Mouse (Mus musculus) embryonic facial prominence, embryonic 14.5 days (tissue): Measurements from ENCODE around the gene Cldn24. TPM values are rescaled to one million over a fixed set of nuclear protein-coding genes. Genes with fewer than 3 reads are reported as not detected.

Source experiments
- ATAC-seq: fragments of 200-750 bp; cut with Nextera tagmentation; 2 replicates; pipeline ENCODE4 v1.8.0; 2017; ENCODE audit warnings: low read depth, moderate number of reproducible peaks, moderate TSS enrichment
- DNase-seq: peaks from one replicate; pipeline ENCODE4 v3.0.0-alpha.2; 2015; ENCODE audit warnings: low spot score
- H3K27ac ChIP-seq: fragments of 300-500 bp; sonication (generic); replicated peaks from 2 replicates; pipeline ENCODE4 v1.5.1; 2014; ENCODE audit warnings: low read depth, mild to moderate bottlenecking, low read length, moderate library complexity
- H3K27me3 ChIP-seq: fragments of 300-500 bp; sonication (generic); replicated peaks from 2 replicates; pipeline ENCODE4 v1.6.1; 2014; ENCODE audit warnings: low read length; ENCODE audit not compliant: control insufficient read depth, insufficient read depth
- H3K36me3 ChIP-seq: fragments of 300-500 bp; sonication (generic); 2 replicates; pipeline ENCODE4 v1.6.1; 2014; ENCODE audit warnings: low read length, mixed read lengths; ENCODE audit not compliant: control insufficient read depth, insufficient read depth
- H3K4me1 ChIP-seq: fragments of 300-500 bp; sonication (generic); 2 replicates; pipeline ENCODE4 v1.6.1; 2014; ENCODE audit warnings: antibody characterized with exemption, low read length; ENCODE audit not compliant: control insufficient read depth, insufficient read depth
- H3K4me2 ChIP-seq: fragments of 300-500 bp; sonication (generic); 2 replicates; pipeline ENCODE4 v1.6.1; 2014; ENCODE audit warnings: low read depth, mild to moderate bottlenecking, low read length, moderate library complexity, mixed read lengths
- H3K4me3 ChIP-seq: fragments of 300-500 bp; sonication (generic); 2 replicates; pipeline ENCODE4 v1.5.1; 2014; ENCODE audit warnings: low read depth, mild to moderate bottlenecking, low read length
- H3K9ac ChIP-seq: fragments of 300-500 bp; sonication (generic); 2 replicates; pipeline ENCODE4 v1.6.1; 2014; ENCODE audit warnings: low read depth, mild to moderate bottlenecking, low read length, moderate library complexity, mixed read lengths
- H3K9me3 ChIP-seq: fragments of 300-500 bp; sonication (generic); 2 replicates; pipeline ENCODE4 v1.6.1; 2016; ENCODE audit warnings: low read length; ENCODE audit not compliant: control insufficient read depth
- WGBS: fragments of 180-500 bp; shearing (Covaris S2); extraction: QIAGEN DNeasy Blood & Tissue Kit; methylation state at CpG from one replicate; pipeline ENCODE4 v1.1.7; 2014; 5-methylcytosine and 5-hydroxymethylcytosine counted together
- polyA plus RNA-seq: library from polyadenylated mRNA; unstranded; fragments of >200 nt; fragmentation: Nextera tagmentation; extraction: Ambion mirVana; gene quantifications from 2 replicates; pipeline ENCODE4 v1.2.1, GENCODE M21; 2014

Cldn24 gene
- polyA plus RNA-seq, 1 experiment from 2014 or later = not detected

GRCm38 (mm10) chr8:47787705-47788104 lies 34.2 kb upstream of the Cldn24 start:
- H3K27ac ChIP-seq = no peak overlapping the region
- H3K4me2 ChIP-seq = 0 out of 2 replicates have a peak overlapping the region, but pooled peaks have one; percentile 5
- WGBS = 44% methylated on average over 10 of the region's 10 CpGs
- 0 out of 2 replicates have a peak, but pooled peaks cover 3% of the 10 kb centered on the region for H3K9me3 ChIP-seq
- H3K4me1 ChIP-seq = no peaks in the 10 kb centered on the region
- no peaks in the 10 kb centered on the region for H3K36me3 ChIP-seq
- no peak overlapping the region for H3K4me3 ChIP-seq
- 0 out of 2 replicates have a peak overlapping the region, but pooled peaks have one; percentile 11 for H3K9ac ChIP-seq
- peak; percentile 47; the same call in 1 of the 2 replicates for ATAC-seq
- DNase-seq = no peak
- no peaks in the 10 kb centered on the region for H3K27me3 ChIP-seq

- Histone ChIP-seq H3K4me2 (no peak overlapping the region), H3K4me1 (no peaks in the 10 kb centered on the region), H3K4me3 (no peak overlapping the region), H3K9ac (no peak overlapping the region), H3K36me3 (no peaks in the 10 kb centered on the region), H3K27me3 (no peaks in the 10 kb centered on the region), H3K27ac (no peak overlapping the region), H3K9me3 (0 out of 2 replicates have a peak, but pooled peaks cover 2% of the 10 kb centered on the region)
- 67% methylated on average over 9 of the region's 9 CpGs for WGBS
- ATAC-seq = no peak
- DNase-seq = no peak
These were observed 30.0 kb upstream of the Cldn24 start for GRCm38 (mm10) chr8:47791986-47792385.

GRCm38 (mm10) chr8:47799438-47799837 lies 22.5 kb upstream of the Cldn24 start:
- 75% methylated on average over 6 of the region's 6 CpGs for WGBS
- DNase-seq = no peak
- ATAC-seq = no peak
- no peaks in the 10 kb centered on the region for H3K36me3 ChIP-seq
- 0 out of 2 replicates have a peak, but pooled peaks cover 2% of the 10 kb centered on the region for H3K9me3 ChIP-seq
- H3K4me3 ChIP-seq = no peak overlapping the region
- H3K27me3 ChIP-seq = no peaks in the 10 kb centered on the region
- no peak overlapping the region for H3K9ac ChIP-seq
- no peaks in the 10 kb centered on the region for H3K4me1 ChIP-seq
- no peak overlapping the region for H3K4me2 ChIP-seq
- H3K27ac ChIP-seq = no peak overlapping the region

DNA sequence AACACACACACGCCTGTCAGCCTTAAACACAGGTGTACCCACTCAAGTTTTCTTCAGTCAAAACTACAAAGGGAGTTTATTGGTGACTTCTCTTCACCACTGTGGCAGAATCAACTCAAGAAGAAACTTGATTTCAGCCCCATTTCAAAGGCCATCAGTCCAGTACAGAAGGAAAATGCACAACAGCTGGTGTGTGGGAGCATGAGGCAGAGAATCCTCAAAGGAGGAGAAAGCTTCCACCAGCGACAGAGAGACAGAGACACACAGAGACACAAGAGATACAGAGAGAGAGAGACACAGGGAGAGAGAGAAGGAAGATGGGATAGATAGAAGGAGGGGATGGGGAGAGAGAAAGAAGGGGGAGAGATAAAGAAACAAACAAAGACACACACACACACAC lies 19.6 kb upstream of the Cldn24 start:
- H3K9me3 ChIP-seq = no peaks in the 10 kb centered on the region
- no peaks in the 10 kb centered on the region for H3K4me1 ChIP-seq
- H3K27ac ChIP-seq = no peak overlapping the region
- no peak for ATAC-seq
- H3K4me2 ChIP-seq = no peak overlapping the region
- no peak overlapping the region for H3K4me3 ChIP-seq
- no peak for DNase-seq
- no peaks in the 10 kb centered on the region for H3K36me3 ChIP-seq
- no peaks in the 10 kb centered on the region for H3K27me3 ChIP-seq
- WGBS = 67% methylated on average over 2 of the region's 2 CpGs
- no peak overlapping the region for H3K9ac ChIP-seq

GRCm38 (mm10) chr8:47804262-47804661 lies 17.7 kb upstream of the Cldn24 start:
- no peak overlapping the region for H3K27ac ChIP-seq
- H3K9ac ChIP-seq = no peak overlapping the region
- ATAC-seq (no peak), DNase-seq (no peak)
- no peak overlapping the region for H3K4me2 ChIP-seq
- H3K9me3 ChIP-seq = no peaks in the 10 kb centered on the region
- WGBS = 91% methylated on average over 1 of the region's 1 CpGs
- no peaks in the 10 kb centered on the region for H3K4me1 ChIP-seq
- no peak overlapping the region for H3K4me3 ChIP-seq
- H3K36me3 ChIP-seq = no peaks in the 10 kb centered on the region
- H3K27me3 ChIP-seq = no peaks in the 10 kb centered on the region

DNA sequence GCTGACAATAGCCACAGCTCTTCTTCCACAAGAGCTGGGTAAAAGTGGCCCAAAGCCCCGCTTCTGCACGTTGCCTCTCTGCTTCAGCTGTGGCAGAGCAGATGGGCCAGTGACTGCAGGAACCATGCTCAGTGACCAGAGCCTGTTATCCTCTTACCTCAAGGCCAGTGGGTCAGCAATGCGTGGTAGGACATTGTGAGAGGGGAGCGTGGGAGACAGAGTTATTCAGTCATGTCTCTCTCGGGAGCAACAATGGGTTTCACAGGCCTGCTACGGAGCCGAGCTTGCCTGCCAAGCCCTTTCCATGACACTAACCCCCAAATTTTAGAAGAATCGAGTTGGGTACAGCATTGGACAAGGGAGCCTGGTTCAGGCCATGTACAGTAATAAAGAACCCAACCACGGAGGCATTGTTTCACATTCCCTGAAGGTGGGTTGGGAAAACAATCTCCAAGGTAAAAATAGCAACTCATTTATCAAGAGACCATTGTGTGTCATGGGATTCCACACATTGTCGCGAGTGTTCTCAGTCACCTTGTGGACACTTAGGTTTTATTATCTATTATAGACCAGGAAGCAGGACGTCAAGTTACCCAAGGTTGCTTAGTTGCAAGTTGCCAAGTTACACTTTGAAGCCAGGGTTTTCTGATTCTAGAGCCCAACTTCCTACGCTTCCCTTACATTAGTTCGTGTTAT lies 11.8 kb upstream of the Cldn24 start:
- H3K4me3 ChIP-seq = no peak overlapping the region
- H3K4me1 ChIP-seq = no peaks in the 10 kb centered on the region
- no peak overlapping the region for H3K4me2 ChIP-seq
- H3K27me3 ChIP-seq = no peaks in the 10 kb centered on the region
- ATAC-seq (no peak), DNase-seq (no peak)
- no peak overlapping the region for H3K27ac ChIP-seq
- H3K9ac ChIP-seq = no peak overlapping the region
- no peaks in the 10 kb centered on the region for H3K9me3 ChIP-seq
- 85% methylated on average over 14 of the region's 14 CpGs for WGBS
- no peaks in the 10 kb centered on the region for H3K36me3 ChIP-seq

DNA sequence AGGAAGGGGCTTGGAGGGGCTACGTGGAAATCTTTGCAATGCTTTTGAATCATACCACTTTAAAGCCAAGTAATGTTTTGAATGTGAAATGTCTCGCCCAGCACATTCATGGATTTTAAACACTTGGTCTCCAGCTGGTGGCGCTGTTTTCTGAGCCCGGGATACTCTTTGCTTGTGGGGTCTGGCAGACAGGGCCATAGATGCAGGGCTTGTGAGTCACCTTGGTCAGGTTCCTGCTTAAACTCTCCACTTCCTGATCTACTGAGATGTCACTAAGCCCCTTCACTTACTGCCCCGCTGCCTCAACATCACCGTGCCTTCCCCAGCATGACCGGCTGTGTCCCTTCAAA lies 11.3 kb upstream of the Cldn24 start:
- 75% methylated on average over 7 of the region's 7 CpGs for WGBS
- DNase-seq (no peak), ATAC-seq (no peak)
- H3K36me3 ChIP-seq = no peaks in the 10 kb centered on the region
- no peaks in the 10 kb centered on the region for H3K27me3 ChIP-seq
- no peak overlapping the region for H3K4me2 ChIP-seq
- H3K9me3 ChIP-seq = no peaks in the 10 kb centered on the region
- H3K9ac ChIP-seq = no peak overlapping the region
- H3K27ac ChIP-seq = no peak overlapping the region
- no peak overlapping the region for H3K4me3 ChIP-seq
- H3K4me1 ChIP-seq = no peaks in the 10 kb centered on the region

- Histone ChIP-seq H3K4me1 (no peaks in the 10 kb centered on the region), H3K36me3 (no peaks in the 10 kb centered on the region), H3K27me3 (no peaks in the 10 kb centered on the region), H3K9me3 (no peaks in the 10 kb centered on the region), H3K9ac (no peak overlapping the region), H3K4me2 (no peak overlapping the region), H3K27ac (no peak overlapping the region), H3K4me3 (no peak overlapping the region)
- DNase-seq = no peak
- ATAC-seq = 0 out of 2 replicates have a peak, but pooled peaks have one; percentile 9
- WGBS = 61% methylated on average over 12 of the region's 12 CpGs
These were observed 10.7 kb upstream of the Cldn24 start for GRCm38 (mm10) chr8:47811221-47811620.

DNA sequence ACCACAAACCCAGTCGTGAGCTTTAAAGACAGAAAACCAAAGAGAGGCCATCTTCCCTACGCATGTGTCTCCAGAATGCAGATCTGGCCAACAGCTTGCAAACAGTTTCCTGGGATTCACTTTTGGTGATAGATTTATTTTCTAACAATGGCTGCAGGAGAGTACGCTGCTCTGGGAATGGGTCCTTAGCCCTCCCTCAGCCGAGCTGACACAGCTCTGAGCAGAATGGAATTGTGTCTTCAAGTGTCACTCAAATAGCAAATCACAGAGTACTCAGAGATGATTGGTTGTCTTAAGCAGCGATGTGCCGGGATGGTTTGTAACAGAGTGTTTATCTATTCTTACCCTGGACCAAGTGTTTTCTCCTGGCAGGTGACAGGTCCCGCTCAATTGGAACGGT lies 2.9 kb upstream of the Cldn24 start:
- Histone ChIP-seq H3K4me1 (0 out of 2 replicates have a peak, but pooled peaks cover 5% of the 10 kb centered on the region), H3K27me3 (no peaks in the 10 kb centered on the region), H3K4me2 (no peak overlapping the region), H3K27ac (no peak overlapping the region), H3K4me3 (no peak overlapping the region), H3K36me3 (no peaks in the 10 kb centered on the region), H3K9me3 (no peaks in the 10 kb centered on the region), H3K9ac (no peak overlapping the region)
- WGBS = 89% methylated on average over 8 of the region's 8 CpGs
- ATAC-seq (no peak), DNase-seq (no peak)
